Mouse (Mus musculus): Measurements from ENCODE around the gene B3gnt9.

DNA sequence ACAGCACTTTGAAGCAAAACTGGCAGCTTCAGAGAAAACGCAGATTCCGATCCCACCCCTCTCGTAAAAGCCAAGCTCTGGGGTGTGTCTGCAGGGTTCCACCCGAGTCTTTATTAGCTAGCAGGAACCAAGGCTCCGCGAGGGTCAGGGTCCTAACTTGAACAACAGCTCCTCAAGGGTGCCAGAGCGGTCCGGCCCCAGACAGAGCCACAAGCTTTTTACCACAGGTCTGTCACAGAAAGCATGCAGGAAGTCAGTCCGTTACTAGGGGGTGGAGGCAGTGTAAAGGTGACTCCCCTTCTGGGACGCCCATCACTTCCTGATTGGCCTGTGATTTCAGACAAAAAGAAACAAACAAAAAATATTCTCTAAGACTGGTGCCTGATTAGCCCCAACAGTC is 10.2 kb upstream of the B3gnt9 start:
- no peak for TF ChIP-seq CTCF (IDR thresholded peaks at IDR 0.05; ENCODE audit: low read depth)
- TF ChIP-seq EP300 (optimal IDR thresholded peaks at IDR 0.05), result no peak

Data from stomach, postnatal 0 days (tissue).